Mouse (Mus musculus) heart, embryonic 16.5 days (tissue): Measurements from ENCODE around the gene Prkra. TPM values are rescaled to one million over a fixed set of nuclear protein-coding genes. Genes with fewer than 3 reads are reported as not detected.

Experiments
- ATAC-seq: fragments of 200-750 bp; cut with Nextera tagmentation; replicated peaks from 2 replicates; pipeline ENCODE4 v1.8.0; 2017; ENCODE audit warnings: moderate number of reproducible peaks; ENCODE audit not compliant: insufficient read depth, low FRiP score; ENCODE audit errors: extremely low read depth
- H3K27ac ChIP-seq: fragments of 300-500 bp; sonication (generic); 2 replicates; pipeline ENCODE4 v1.5.1; 2014; ENCODE audit warnings: mild to moderate bottlenecking, low read length, control low read depth, moderate library complexity
- H3K27me3 ChIP-seq: fragments of 300-500 bp; sonication (generic); 2 replicates; pipeline ENCODE4 v1.6.1; 2014; ENCODE audit warnings: low read length, mixed read lengths; ENCODE audit not compliant: control insufficient read depth, insufficient read depth
- H3K36me3 ChIP-seq: fragments of 300-500 bp; sonication (generic); 2 replicates; pipeline ENCODE4 v1.6.1; 2014; ENCODE audit not compliant: control insufficient read depth, insufficient read depth
- H3K4me1 ChIP-seq: fragments of 300-500 bp; sonication (generic); 2 replicates; pipeline ENCODE4 v1.6.1; 2014; ENCODE audit warnings: low read length, mixed read lengths; ENCODE audit not compliant: control insufficient read depth, insufficient read depth
- H3K4me2 ChIP-seq: fragments of 300-500 bp; sonication (generic); 2 replicates; pipeline ENCODE4 v1.6.1; 2014; ENCODE audit warnings: low read depth, mild to moderate bottlenecking, control low read depth, low read length
- H3K4me3 ChIP-seq: fragments of 300-500 bp; sonication (generic); 2 replicates; pipeline ENCODE4 v1.5.1; 2014; ENCODE audit warnings: mild to moderate bottlenecking, control low read depth, low read length
- H3K9ac ChIP-seq: fragments of 300-500 bp; sonication (generic); 2 replicates; pipeline ENCODE4 v1.6.1; 2014; ENCODE audit warnings: low read length, control low read depth
- H3K9me3 ChIP-seq: fragments of 300-500 bp; sonication (generic); replicated peaks from 2 replicates; pipeline ENCODE4 v1.6.1; 2016; ENCODE audit warnings: low read length; ENCODE audit not compliant: control insufficient read depth
- WGBS: fragments of 180-500 bp; shearing (Covaris S2); extraction: QIAGEN DNeasy Blood & Tissue Kit; methylation state at CpG from one replicate; pipeline ENCODE4 v1.1.7; 2014; 5-methylcytosine and 5-hydroxymethylcytosine counted together
- polyA plus RNA-seq: library from polyadenylated mRNA; unstranded; fragments of >200 nt; fragmentation: Nextera tagmentation; extraction: Ambion mirVana; gene quantifications from 2 replicates; pipeline ENCODE4 v1.2.1, GENCODE M21; 2015

The Prkra gene
- polyA plus RNA-seq, 1 experiment from 2014 or later = 31.9 TPM

- no peak overlapping the region for H3K27ac ChIP-seq
- 90% methylated on average over 13 of the region's 13 CpGs for WGBS
- no peaks in the 10 kb centered on the region for H3K4me1 ChIP-seq
- no peak overlapping the region for H3K4me3 ChIP-seq
- ATAC-seq = no peak
- H3K9ac ChIP-seq = no peak overlapping the region
- no peaks in the 10 kb centered on the region for H3K9me3 ChIP-seq
- no peak overlapping the region for H3K4me2 ChIP-seq
- no peaks in the 10 kb centered on the region for H3K27me3 ChIP-seq
- H3K36me3 ChIP-seq = no peaks in the 10 kb centered on the region
Observed at GRCm38 (mm10) chr2:76585090-76585489, 62.7 kb downstream of the Prkra start.

Other genes starting within 250 kb of the Prkra start
- 5.9 and 6.0 TPM in 2 replicates for gene Osbpl6, start 241.5 kb downstream of the Prkra start, polyA plus RNA-seq
- 0.12 TPM in 1 of 2 replicates, not detected in the other for gene Pjvk, start 461 bp upstream of the Prkra start, polyA plus RNA-seq
- 52.7 and 59.6 TPM in 2 replicates for gene Fkbp7, start 25.1 kb upstream of the Prkra start, polyA plus RNA-seq
- gene Plekha3, start 27.3 kb upstream of the Prkra start, polyA plus RNA-seq = 3.2 and 6.1 TPM in 2 replicates